Mouse (Mus musculus) cerebellum, postnatal 4 days (tissue): Measurements from ENCODE around the gene Cfap99.
A peak's percentile ranks its signal among the peaks of the same experiment; 100 is the strongest.

Experiments
- DNase-seq, 2 experiments: peaks; one replicate each; pipeline ENCODE4 v3.0.0; 2022; ENCODE audit warnings: low spot score in 2 of 2, mixed read lengths in 1 of 2

Cfap99 gene

DNA sequence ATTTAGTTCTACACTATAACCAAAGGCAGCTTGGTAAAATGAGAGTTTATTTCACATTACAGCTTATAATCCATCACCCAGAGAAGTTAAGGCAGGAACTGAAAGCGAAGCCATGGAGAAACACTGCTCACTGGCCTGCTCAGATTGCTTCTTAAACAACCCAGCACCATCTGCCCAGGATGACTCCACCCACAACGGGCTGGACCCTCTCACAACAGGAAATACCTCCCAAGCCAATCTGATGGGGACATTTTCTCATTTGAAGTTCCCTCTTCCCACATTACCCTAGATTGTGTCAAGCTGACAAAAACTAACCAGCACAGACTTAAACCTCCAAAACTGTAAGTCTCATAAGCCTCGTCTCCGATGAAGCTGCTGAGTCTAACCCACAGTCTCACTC, 10.3 kb upstream of the Cfap99 start:
- no peak for DNase-seq

DNA sequence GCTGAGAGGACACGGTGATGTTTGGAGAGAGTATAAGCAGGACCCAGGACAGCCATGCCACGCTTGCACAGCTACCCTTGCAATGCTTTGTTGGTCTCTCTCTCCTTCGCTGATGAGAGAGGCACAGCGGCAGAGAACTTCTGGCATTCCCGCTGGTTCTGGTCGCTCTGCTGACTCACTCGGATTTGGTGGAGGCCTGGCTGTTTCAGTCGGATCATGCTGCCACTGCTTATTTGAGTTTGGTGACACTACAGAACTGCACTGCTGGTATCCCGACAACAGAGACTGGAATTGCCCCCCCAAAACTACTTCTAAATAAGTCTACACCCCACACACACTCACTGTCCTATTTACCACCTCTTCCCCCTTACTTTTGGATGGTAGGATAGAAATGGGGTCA, 9.2 kb upstream of the Cfap99 start:
- no peak for DNase-seq

DNA sequence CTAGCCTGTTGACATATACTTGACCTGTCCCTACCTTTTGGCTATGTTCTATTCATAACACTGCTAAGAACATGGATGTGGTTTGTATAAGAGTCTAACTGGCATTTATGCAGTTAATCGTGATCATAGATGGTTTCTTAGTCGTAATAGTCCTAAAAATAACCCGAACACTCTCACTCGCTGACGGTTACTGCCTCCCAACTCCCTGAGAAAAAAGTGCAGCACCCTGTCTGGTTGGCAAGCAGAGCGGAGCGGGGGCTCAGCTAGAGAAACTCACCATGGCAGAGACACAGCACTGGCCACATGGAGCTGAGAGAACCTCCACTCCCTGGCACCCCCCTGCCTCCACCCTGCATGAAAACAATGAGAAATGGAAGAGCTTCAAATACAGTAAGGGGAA, 7.4 kb upstream of the Cfap99 start:
- no peak for DNase-seq

DNA sequence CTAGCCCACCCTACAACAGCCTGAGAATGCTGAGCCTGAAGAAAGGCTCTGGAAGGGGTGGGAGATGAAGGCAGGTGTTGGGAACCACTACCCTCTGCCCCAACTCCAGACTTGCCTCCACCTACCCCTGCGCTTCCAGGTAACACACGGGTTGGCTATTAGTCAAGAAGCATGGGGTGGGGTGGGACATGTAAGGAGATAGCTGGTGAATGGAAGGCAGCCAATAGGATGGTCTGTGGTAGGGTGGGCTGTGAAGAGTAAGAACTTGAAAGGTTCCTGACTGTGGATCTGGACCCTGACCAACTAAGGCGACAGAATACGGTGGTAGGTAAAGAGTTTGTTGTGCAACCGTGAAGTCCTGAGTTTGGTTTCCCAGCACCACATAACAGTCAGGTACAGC, 5.0 kb upstream of the Cfap99 start:
- no peak for DNase-seq

DNA sequence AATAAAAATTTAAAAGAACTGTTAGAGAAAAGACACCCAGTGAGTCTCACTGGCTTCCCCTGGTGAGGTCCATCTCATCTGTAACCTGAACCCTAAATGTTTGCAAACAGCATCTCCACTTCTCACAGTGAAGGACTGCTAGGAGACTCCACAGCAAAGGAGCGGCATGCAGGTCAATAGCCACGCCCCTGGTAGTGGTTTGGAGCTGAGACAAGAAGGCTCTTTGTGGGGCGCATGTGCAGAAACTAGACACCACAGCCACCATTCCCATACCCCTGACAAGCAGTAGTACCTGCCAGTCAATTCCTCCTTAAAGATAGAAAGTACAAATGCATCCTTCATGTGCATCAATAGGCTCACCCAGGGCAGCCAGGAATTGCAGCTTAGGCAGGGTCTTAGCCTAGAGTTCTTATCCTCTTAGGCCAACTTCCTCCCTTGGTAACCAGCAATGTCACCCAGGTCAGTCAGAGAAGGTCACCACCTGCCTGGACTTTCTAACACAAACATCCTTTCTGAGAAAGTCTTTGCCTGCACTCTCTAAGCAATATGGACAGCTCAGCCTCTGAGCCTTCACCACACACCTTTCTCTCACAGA, 4.1 kb upstream of the Cfap99 start:
- no peak for DNase-seq

DNA sequence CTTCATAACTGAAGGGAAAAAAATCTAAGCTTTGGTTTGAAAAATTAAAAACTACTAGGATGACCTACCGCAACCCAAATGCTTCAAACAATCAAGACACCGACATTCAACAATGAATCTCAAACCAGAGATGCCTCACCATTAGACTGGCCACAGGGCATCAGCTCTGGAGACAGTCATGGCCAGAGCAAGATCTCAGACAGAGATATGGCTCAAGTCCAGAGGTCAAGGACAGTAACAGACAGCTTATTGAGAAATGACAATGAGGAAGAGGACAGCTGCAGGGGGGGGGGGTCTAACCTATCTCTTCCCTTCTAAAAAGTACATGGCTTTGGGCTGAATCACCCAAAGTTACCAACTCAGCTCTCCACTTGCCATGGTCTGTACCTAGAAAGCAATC, 3.1 kb upstream of the Cfap99 start:
- DNase-seq, result no peak

DNA sequence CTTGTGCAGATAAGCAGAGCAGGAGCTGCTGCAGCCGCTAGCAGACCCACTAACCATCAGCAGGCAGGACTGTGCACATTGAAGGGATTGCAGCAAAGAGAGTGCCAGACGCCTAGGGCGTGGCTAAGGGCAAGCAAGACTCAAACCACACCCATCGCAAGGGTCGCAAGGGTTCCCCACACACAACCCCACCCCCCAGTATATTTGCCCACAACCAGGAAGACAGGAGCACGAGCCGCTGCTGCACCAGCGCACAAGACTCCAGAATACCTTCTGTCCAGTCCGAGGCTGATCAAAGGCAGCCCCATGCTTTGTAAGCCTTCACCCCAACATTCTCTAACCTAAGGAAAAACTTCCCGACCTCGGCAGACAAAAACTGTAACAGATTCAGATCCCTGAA, 1.9 kb upstream of the Cfap99 start:
- DNase-seq, result no peak

DNA sequence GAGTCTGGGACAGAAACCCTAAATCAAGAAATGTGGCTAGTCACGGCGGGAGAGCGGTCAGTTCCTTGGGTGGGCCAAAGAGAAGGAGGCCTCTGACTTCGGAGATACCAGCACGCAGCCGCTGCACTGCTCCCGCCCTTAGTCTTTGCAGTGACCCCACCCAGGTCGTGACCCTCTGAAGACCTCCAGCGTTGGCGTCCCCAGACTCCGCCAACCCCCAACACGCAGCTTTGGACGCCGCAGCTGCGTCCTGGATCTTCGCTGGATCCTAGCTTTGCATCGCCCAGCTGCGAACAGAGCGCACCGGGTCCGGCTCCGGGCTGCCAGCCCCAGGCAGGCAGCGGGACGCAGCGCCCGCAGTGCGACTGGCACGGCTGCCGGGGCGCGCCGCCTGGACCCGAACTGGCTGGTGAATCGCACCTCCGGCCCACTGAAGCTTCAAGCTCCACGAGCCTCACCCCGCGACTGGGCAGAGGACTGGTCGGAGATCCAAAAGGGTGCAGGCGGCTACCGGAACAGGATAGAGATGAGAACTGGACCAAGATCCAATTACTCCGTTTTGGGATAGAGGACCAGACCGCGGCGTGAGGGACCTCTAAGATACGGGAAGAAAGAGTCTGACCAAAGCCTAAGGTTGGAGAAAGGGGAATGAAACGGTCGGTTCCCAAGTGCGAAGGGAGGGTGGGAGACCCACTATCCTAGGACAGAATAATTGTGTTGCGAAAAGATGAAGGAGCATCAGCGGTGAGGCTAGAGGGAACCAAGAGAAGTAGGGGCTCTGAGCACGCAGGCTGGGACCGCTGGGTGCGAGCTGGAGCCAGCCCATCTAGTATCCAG, 1.2 kb upstream of the Cfap99 start:
- peak in 1 of 2 experiments; percentile 18 for DNase-seq

DNA sequence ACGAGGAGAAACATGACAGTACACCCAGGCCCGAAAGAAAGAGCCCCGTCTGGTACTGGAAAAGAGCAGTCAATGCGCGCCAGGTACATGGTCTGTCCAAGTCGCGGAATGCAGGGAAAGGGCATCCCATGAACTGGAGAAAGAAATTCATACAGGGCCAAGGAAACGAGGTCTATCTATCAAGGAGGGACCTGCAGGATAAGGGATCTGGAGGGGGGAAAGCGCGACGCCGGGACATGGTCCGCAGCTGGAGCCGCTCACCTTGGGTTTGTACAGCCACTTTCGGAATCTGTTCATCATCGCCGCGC, 608 bp upstream of the Cfap99 start:
- no peak for DNase-seq

DNA sequence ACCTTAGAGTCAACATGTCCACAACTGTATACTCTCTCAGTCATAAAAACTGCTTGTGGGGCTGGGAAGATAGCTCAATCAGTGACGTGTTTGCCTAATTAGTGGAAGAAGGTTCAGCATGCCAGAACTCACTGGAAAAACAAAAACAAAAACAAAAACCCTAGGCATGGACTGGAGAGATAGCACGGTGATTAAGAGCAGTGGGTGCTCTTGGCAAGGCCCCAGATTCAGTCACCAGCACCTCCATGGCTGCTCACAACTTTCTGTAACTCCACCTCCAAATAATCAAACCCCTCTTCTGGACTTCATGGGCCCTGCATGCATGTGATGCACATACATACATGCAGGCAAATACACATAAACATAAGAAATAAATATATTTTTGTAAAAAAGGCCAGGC, 886 bp downstream of the Cfap99 start:
- no peak for DNase-seq

DNA sequence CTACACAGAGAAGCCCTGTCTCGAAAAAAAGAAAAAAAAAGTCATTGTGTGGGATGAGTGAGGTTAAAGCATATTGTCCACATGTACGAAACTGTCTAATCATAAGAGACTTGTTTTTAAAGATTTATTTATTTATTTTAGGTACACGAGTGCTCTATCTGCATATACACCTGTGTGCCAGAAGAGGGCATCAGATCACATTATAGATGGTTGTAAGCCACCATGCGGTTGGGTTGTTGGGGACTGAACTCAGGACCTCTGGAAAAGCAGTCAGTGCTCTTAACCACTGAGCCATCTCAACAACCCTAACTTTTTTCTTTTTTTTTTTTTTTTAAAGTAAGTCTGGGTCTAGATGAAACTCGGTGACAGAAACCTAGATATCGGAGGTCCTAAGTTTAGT, 5.0 kb downstream of the Cfap99 start:
- no peak for DNase-seq

DNA sequence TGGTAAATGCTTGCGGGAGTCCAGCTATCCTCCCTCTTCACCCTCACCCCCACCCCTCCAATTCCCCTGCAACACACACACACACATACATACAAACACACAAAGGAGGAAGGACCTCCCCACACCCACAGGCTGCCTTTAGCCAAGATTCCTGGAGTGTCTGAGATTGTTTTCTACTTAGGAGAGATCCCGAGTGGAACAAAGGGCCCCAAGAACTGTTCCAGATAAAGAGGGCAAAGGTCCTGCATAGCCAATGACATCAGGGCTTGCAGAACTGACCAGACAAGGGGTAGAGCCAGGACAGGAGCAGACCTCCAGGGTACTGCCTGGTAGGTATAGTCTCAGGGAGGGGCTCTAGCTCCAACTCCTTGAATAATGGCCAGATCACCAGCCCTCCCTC, 6.3 kb downstream of the Cfap99 start:
- DNase-seq, result no peak

DNA sequence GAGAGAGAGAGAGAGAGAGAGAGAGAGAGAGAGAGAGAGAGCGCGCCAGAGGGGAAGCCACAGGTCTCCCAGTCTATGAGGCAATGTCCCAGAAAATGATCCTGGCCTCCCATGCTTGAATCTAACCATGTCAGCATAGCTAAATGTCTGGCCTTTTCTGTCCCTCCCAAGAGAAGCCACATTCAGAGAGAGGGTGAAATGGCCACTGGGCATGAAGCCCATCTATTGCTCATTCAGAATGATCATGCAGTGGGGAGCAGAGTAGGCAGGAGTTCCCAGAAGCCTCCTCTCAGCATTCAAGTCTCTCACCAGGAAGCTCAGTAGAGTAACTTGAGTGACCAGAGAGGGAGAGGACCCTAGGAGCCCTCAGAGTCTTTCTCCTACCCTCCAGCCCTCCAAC, 6.7 kb downstream of the Cfap99 start:
- no peak for DNase-seq

DNA sequence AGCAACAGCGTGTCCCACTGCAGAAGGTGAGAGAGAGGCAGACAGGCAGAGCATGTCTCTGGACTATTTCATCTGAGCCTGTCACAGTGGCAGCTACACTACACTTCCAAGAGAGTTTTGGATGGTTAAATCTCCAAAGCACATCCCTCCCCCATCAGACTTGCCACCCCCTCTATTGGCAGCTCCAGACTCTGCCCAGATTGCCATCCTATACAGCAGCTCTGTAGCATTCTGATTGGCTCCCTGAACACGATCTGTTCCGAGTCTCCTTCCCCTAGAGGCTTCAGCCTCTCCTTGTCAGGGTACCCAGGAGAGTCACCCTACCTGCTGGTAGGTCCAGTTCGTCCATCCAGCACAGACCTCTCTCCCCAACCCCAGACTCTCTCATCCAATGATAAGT, 9.7 kb downstream of the Cfap99 start:
- DNase-seq, result no peak

DNA sequence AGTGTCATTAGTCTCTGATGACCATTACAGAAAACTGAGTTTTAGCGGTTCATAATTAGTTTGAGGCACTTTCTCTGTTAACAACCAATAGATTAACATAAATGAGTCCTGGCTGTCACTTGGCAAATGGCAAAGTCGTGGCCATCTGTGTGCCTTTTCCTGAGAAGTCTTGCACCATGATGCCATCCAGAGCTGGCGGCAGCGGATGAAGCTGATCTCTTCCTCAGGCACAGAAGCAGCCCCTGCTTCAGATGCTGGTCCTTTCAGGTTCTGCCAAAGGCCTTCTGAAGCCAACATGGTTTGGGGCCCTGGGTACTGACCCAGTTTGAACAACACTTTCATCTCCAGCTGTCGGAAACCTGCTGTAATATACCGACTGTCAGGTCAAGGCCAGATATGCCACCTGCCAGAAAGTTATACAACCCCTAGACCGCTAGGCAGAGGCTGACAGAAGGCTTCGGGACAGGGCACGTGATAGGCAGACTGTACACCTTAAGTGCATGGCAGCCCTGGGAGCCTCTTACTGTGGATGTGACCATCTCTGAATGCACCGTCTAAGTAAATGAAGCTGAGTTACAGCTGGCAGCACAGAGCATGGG, 10.6 kb downstream of the Cfap99 start:
- DNase-seq, result no peak

DNA sequence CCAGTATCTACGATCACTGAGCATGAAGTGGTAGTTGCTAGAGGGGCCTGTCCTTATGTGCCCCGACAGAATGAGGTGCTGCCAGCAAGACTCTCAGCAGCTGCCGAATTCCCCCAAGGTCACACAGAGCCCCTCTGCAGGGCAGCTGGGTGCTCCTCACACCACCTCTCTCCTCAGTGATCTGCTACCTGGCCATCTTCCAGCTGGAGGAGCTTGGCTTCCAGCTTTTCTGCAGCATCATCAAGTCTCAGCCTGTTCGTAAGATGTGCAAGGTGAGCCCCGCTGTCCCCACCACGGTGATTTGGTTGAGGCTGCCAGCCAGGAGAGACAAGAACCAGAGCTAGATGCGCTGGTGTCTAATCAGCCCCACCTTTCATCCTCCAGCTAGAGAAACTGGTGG, 14.0 kb downstream of the Cfap99 start:
- no peak for DNase-seq

DNA sequence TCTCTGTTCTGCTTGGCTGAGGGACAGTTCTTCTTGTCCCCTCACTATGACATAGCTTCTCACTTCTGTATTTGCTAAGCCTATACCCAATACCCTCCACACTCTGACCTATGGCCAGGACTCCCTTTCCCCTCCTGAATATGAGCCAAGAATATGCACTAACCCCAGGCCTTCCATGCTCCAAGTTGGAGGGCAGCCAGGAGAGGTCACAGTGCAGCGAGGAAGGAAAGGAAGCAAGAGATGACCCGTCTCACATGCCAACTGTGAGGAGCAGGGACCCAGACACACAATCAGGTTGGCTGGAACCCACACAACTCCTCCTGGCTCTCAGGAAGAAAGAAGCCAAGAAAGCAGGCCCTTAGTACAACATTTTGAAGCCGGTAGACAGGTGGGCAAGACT, 20.6 kb downstream of the Cfap99 start:
- no peak for DNase-seq

DNA sequence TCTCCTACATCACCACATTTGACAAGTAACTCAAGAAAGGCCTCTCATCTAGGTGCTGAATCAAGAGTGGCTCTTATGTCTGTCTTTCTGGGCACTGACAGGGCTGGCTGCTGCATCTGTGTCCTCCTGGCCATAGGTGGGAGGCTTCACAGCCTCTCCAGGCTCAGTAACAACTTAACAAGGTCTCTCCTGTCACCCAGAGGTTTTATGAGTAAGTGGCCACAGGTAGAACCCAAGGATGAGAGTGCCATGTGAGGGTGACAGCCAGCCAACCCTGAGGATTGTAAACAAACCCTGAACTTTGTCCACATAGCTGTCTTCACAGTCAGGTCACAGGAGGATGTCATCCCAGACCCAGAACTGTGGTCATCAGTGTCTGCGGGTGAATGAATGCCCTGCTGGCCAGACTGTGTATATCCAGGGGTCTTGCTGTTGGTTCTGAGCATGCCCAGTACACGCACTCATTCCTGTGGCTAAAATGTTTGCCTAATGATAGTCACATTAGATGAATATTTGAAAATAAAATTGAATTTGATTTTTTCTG, 31.2 kb downstream of the Cfap99 start:
- no peak for DNase-seq

DNA sequence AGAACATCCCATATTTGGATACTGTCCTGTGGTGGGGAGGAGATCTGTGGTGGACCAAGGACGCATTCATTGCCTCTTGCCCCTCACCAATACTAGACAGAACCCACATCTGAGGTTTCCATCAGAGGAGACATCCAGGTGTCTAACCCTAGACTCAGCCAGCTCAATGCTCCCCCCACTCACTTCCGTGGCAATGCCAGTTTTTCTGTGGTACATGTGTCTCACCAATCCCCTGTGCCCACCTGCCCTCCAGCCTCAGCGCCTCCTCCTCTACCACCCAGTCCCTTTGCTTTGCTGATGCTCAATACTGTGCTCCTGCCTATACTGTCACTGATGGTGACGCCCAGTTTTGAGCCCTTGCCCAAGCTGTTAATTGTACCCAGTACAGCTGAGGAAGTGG, 32.8 kb downstream of the Cfap99 start:
- no peak for DNase-seq

DNA sequence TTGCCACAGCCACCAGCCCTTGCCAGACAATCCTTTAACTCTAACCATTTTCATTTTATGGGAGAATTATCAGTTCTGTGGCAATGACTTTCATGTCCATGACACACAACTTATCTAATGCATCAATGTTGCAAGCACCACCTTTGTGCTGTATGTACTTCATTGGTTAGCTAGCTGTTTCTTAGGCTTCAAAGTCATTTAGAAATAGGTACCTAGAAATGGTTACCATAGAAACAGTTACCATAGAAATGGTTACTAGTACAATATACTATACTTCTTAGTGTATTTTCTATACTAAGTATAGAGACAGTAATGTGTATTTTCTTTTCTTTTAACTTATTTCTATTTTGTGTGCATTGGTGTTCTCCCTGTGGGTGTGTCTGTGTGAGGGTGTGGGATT, 36.9 kb downstream of the Cfap99 start:
- no peak for DNase-seq

DNA sequence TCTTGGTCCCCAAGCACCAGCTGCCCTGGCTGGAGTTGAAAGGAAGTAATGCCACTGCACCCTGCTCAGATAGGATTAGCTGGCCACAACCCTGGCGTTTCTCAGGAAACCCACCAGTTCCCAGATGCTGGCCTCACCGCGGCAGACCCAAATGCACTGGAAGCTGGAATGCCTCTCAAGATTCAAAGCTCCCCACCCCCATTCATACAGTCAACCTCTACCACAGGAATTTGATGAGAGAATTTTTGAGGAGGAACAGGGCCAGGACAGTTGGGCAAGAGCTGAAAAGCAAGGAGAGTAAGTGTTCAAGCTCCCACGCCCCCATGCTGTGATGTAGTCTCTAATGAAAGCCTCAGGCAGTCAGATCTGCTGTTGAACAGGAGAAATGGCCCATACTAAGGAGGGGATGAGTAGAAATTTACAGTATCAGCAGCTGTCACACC, 37.9 kb downstream of the Cfap99 start:
- no peak for DNase-seq

DNA sequence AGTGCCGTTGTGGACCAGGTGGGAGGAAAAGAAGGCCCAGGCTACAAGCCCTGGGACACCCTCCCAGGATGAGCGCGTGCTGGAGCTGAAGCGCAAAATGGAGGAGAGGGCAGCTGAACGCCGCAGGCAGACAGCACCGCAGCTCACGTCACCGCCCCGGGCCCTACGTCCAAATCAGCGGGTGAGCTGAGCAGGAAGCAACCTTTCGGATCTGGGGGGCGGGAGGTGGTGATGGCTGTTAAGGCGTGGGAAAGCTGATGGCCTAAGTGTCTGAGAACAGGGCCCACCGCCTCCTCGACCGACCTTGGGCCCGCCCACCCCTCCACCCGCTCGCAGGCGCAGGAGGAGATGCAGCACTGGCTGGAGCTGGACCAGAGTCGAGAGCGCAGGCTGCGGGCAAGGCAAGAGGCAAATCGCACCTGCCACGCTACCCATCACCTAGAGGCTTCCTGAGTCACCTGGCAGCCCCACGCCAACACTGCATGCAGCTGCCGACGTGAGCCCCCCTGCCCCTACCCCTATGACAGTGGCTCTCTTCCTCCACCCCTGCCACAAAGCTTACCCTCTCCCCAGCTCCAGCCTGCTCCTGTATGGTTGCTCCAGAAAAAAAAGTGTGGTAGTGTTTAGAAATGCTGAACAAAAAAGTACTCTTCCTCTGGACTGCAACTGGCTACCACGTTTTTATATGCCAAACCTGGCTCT, 38.6 kb downstream of the Cfap99 start:
- peak; percentile 26 for DNase-seq

DNA sequence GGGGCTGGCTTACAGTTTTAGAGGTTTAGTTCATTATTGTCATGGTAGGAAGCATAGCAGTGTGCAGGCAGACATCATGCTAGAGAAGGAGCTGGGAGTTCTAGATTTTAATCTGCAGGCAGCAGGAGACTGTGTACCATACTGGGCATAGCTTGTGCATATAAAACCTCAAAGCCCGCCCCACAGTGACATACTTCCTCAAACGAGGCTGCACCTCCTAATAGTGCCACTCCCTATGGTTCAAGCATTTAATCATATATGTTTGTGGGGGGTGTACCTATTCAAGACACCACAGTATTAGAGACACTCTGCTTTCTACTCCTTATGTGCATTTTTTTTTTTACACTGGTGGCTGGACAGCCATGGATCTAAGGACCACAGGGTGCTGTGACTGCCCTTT, 41.7 kb downstream of the Cfap99 start:
- no peak for DNase-seq
